Mouse (Mus musculus) neural tube, embryonic 15.5 days (tissue): ENCODE data around the gene Sp3. TPM values are rescaled to one million over a fixed set of nuclear protein-coding genes. Genes with fewer than 3 reads are reported as not detected.

Experiments
- microRNA-seq: library from miRNA; unstranded; fragments of <30 nt; microRNA quantifications from one replicate; pipeline ENCODE4, GENCODE M21; 2017
- polyA plus RNA-seq: library from polyadenylated mRNA; unstranded; fragments of >200 nt; fragmentation: Nextera tagmentation; extraction: Ambion mirVana; gene quantifications from 2 replicates; pipeline ENCODE4 v1.2.1, GENCODE M21; 2015

Sp3 gene
- polyA plus RNA-seq, 1 experiment from 2014 or later = 27.7 TPM

Small RNA genes lying within 50 kb of the gene (microRNA-seq; reads per million reads assigned to microRNA genes)
- not detected for gene Gm25960

Other genes with a start within 250 kb of the Sp3 start
- not detected in 2 replicates for gene Gm11084, start 6.3 kb upstream of the Sp3 start, polyA plus RNA-seq
- gene Ola1, start 238.5 kb upstream of the Sp3 start, polyA plus RNA-seq = 111 and 117 TPM in 2 replicates